Mouse (Mus musculus) lung, embryonic 14.5 days (tissue): ENCODE measurements around the gene Oca2. TPM values are rescaled to one million over a fixed set of nuclear protein-coding genes. Genes with fewer than 3 reads are reported as not detected.

Source experiments
- ATAC-seq: fragments of 200-750 bp; cut with Nextera tagmentation; 2 replicates; pipeline ENCODE4 v1.8.0; 2017; ENCODE audit warnings: mild to moderate bottlenecking, moderate TSS enrichment, moderate library complexity; ENCODE audit not compliant: insufficient read depth
- DNase-seq: peaks from one replicate; pipeline ENCODE4 v3.0.0-alpha.2; 2015
- H3K27ac ChIP-seq: fragments of 300-500 bp; sonication (generic); 2 replicates; pipeline ENCODE4 v1.5.1; 2014; ENCODE audit warnings: low read depth, mild to moderate bottlenecking, moderate library complexity
- H3K27me3 ChIP-seq: fragments of 300-500 bp; sonication (generic); 2 replicates; pipeline ENCODE4 v1.6.1; 2014; ENCODE audit warnings: low read length, control low read depth; ENCODE audit not compliant: insufficient read depth
- H3K36me3 ChIP-seq: fragments of 300-500 bp; sonication (generic); 2 replicates; pipeline ENCODE4 v1.6.1; 2014; ENCODE audit warnings: control low read depth; ENCODE audit not compliant: insufficient read depth
- H3K4me1 ChIP-seq: fragments of 300-500 bp; sonication (generic); 2 replicates; pipeline ENCODE4 v1.6.1; 2014; ENCODE audit warnings: antibody characterized with exemption, control low read depth; ENCODE audit not compliant: insufficient read depth
- H3K4me2 ChIP-seq: fragments of 300-500 bp; sonication (generic); 2 replicates; pipeline ENCODE4 v1.6.1; 2014; ENCODE audit warnings: mild to moderate bottlenecking
- H3K4me3 ChIP-seq: fragments of 300-500 bp; sonication (generic); 2 replicates; pipeline ENCODE4 v1.5.1; 2014; ENCODE audit warnings: low read depth, low read length
- H3K9ac ChIP-seq: fragments of 300-500 bp; sonication (generic); 2 replicates; pipeline ENCODE4 v1.6.1; 2014
- H3K9me3 ChIP-seq: fragments of 300-500 bp; sonication (generic); 2 replicates; pipeline ENCODE4 v1.6.1; 2016; ENCODE audit warnings: low read depth, low read length, control low read depth
- CTCF ChIP-seq: IDR thresholded peaks from 2 replicates; pipeline ENCODE4 v1.5.1; 2016; ENCODE audit warnings: antibody characterized with exemption, low read depth
- WGBS: fragments of 180-500 bp; shearing (Covaris S2); extraction: QIAGEN DNeasy Blood & Tissue Kit; methylation state at CpG from one replicate; pipeline ENCODE4 v1.1.7; 2014; 5-methylcytosine and 5-hydroxymethylcytosine counted together
- polyA plus RNA-seq: library from polyadenylated mRNA; unstranded; fragments of >200 nt; fragmentation: Nextera tagmentation; extraction: Ambion mirVana; gene quantifications from 2 replicates; pipeline ENCODE4 v1.2.1, GENCODE M21; 2014

Gene Oca2
- polyA plus RNA-seq, 1 experiment from 2014 or later = not detected

DNA sequence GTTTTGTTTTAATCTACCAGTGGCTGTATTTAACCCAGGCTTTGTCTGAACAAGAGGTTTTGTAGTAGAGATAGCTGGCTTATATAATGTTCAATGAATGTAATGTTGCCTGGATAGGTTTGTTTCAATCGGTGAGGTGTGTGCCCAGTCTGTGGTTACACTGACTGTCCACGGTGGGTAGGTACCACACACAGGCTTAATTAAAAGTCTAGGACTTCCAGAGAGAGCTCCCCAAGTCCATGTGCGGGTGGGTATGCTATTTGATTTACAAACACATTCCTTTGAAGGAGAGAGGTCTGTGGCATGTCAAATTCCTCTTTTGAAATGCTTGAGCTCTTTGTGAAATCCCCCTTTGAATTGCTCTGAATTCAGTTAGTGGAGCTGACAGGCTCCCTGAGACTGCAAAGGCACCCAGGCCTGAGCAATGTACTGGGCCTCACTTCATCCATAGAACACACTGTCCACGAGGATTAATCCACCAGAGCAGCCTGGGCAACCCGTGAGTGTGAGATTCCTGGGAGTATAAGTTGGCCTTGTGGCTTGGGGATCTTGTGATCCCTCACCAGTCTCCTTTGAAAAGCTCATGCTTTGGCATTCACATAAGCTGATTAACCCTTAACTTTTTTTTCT lies 3.7 kb upstream of the Oca2 start:
- DNase-seq (no peak), ATAC-seq (no peak)
- no peaks in the 10 kb centered on the region for H3K9me3 ChIP-seq
- no peak overlapping the region for H3K4me2 ChIP-seq
- no peak for TF ChIP-seq CTCF
- H3K27ac ChIP-seq = no peak overlapping the region
- no peaks in the 10 kb centered on the region for H3K27me3 ChIP-seq
- H3K4me1 ChIP-seq = no peaks in the 10 kb centered on the region
- 41% methylated on average over 5 of the region's 5 CpGs for WGBS
- peaks cover 6% of the 10 kb centered on the region; the same call in 1 of the 2 replicates for H3K36me3 ChIP-seq
- H3K4me3 ChIP-seq = no peak overlapping the region
- H3K9ac ChIP-seq = no peak overlapping the region

DNA sequence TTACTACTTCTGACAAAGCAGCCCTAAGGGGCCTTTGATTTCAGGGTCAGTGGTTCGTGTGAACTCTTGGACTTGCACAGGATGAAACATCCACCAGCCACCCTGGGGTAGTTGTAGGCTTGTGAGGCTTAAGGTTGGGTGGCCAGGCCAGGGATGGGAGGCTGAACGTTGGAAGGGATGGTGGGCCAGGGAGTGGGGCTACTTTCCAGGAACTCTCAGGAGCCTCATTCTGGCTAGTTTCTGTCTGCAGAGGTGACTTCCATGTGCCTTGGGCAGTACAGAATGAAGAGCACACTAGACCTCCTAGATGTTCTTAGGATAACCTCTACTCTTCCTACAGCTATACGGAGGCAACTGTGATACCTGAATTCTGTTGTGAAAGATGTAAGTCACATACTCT lies 2.9 kb upstream of the Oca2 start:
- 83% methylated on average over 3 of the region's 3 CpGs for WGBS
- no peaks in the 10 kb centered on the region for H3K27me3 ChIP-seq
- ATAC-seq = no peak

DNA sequence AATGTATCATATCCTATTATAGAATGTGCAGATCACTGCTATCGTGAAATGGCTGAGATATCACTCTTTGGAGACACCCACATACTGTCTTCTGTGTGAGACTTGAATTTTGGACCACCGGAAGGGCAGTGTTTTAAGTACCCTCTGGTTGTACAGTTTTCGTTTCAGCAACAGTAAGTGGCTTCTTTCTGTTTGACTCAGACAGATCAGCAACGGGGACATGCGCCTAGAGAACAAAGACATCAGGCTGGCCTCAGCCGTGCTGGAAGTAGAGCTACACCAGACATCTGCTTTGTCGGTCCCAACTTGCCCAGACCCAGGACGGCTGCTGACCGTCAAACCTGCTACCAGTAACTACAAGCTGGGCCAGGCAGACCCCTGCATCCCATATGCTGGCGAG lies 15.0 kb downstream of the Oca2 start:
- no peaks in the 10 kb centered on the region for H3K36me3 ChIP-seq
- H3K9me3 ChIP-seq = peaks cover 3% of the 10 kb centered on the region; the same call in 1 of the 2 replicates
- no peak overlapping the region for H3K4me2 ChIP-seq
- H3K27ac ChIP-seq = no peak overlapping the region
- H3K9ac ChIP-seq = no peak overlapping the region
- DNase-seq (no peak), ATAC-seq (no peak)
- H3K4me3 ChIP-seq = no peak overlapping the region
- 83% methylated on average over 10 of the region's 10 CpGs for WGBS
- H3K4me1 ChIP-seq = no peaks in the 10 kb centered on the region
- no peak for TF ChIP-seq CTCF
- H3K27me3 ChIP-seq = no peaks in the 10 kb centered on the region

More for the DNA sequence above, 2.9 kb upstream of the Oca2 start:
- TF ChIP-seq CTCF = no peak
- Histone ChIP-seq H3K9ac (no peak overlapping the region), H3K9me3 (no peaks in the 10 kb centered on the region), H3K27ac (no peak overlapping the region), H3K4me1 (no peaks in the 10 kb centered on the region), H3K4me3 (no peak overlapping the region), H3K36me3 (0 out of 2 replicates have a peak, but pooled peaks cover 3% of the 10 kb centered on the region), H3K4me2 (no peak overlapping the region)
- DNase-seq = no peak

DNA sequence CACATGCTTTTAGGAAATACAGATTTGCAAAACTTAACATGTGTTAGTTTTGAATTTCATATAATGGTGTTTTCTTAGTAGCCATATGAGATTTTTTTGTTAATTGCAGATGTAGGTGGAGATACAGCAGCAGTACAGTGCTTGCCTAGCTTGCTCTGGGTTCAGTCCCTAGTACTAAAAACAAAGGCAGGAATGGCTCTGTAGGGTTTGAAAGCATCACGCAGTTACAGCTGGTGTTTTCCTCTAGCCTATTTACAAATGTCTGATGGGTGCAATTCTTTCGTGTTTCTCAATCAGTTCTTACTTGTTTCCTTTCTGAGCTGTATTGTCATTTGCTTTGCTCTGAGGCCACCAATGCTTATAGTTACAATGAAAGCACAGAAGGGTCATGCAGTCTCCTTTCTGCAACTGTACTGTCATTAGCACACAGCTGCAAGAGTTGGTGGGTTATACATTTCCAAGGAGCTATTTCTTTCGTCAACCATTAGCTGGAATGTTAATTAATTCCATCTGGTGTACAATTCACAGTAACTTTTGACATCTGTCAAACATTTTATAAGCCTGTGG lies 18.4 kb downstream of the Oca2 start:
- ATAC-seq (no peak), DNase-seq (no peak)
- Histone ChIP-seq H3K9me3 (no peaks in the 10 kb centered on the region), H3K27ac (no peak overlapping the region), H3K36me3 (no peaks in the 10 kb centered on the region), H3K27me3 (no peaks in the 10 kb centered on the region), H3K9ac (no peak overlapping the region), H3K4me1 (no peaks in the 10 kb centered on the region), H3K4me2 (no peak overlapping the region), H3K4me3 (no peak overlapping the region)
- no peak for TF ChIP-seq CTCF
- WGBS = 74% methylated on average over 3 of the region's 3 CpGs

DNA sequence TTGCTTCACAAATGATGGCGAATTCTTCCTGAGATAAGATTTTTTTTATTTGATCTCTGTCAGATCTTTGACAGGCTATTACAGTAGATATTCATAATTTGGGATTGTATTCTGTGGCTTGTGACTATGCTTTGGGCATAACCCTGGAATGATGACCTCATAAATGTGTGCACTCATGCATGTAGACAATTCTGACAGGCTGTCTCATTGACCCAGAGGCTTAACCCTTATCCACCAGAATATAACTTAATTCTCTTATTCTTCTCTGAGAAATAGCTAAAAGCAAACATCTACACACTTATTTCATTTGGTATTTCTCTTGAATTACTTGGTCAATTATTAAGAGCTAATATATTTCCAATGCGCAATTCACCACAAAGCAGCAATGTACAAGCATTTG lies 37.9 kb downstream of the Oca2 start:
- Histone ChIP-seq H3K27ac (no peak overlapping the region), H3K4me2 (no peak overlapping the region), H3K9me3 (no peaks in the 10 kb centered on the region), H3K4me1 (no peaks in the 10 kb centered on the region), H3K27me3 (no peaks in the 10 kb centered on the region), H3K4me3 (no peak overlapping the region), H3K9ac (no peak overlapping the region), H3K36me3 (no peaks in the 10 kb centered on the region)
- no peak for ATAC-seq
- DNase-seq = no peak
- no peak for TF ChIP-seq CTCF
- WGBS = 81% methylated on average over 2 of the region's 2 CpGs

DNA sequence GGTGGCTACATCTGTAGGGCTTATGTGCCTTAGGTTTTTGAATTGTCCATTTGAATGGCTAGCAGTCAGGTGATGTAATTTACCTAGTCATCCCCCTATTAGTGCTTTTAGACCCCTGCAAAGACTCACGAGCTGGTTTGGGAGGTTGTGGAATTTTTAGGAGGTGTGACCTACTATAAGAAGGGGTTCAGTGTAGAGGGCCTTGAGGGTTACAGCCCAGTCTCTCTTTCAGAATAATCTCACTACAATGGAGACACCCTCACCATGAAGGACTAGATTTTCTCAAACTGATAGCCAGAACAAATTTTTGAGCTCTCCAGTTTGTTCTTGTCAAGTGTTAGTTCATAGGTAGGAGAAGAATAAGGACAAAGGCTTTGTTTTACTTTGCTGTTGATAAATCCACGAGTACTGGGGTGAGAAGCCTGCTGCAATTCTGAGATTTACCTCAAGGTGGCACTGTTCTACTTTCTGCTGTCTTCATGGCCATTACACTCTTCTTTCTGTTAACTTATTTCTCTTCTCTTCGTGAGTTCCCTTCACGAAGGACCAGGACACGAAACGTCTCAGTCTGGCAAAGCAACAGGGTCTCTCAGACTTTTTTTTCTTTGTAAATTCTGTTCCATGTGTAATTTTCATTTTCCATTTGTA lies 52.0 kb downstream of the Oca2 start:
- Histone ChIP-seq H3K36me3 (no peaks in the 10 kb centered on the region), H3K27ac (no peak overlapping the region), H3K4me3 (no peak overlapping the region), H3K4me1 (no peaks in the 10 kb centered on the region), H3K9ac (no peak overlapping the region), H3K27me3 (no peaks in the 10 kb centered on the region), H3K9me3 (no peaks in the 10 kb centered on the region), H3K4me2 (no peak overlapping the region)
- peak; percentile 85 for TF ChIP-seq CTCF
- WGBS = 20% methylated on average over 6 of the region's 6 CpGs
- DNase-seq (peak; percentile 86), ATAC-seq (no peak)

DNA sequence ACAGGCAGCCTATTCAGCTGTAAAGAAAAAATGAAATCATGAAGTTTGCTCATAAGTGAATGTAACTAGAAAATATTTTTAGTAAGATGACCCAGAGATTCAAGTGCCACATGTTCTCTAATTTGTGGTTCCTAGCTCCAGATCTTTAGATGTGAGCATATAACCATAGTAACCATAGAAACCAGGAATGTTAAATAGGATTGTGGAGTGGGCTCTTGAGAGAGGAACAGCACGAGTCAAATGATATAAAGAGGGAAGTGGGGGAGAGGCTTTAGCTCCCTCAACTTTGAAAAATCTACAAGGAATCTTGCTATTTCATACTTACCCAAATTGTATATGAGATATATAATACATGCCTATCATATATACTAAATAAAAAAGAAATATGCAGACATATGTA lies 64.8 kb downstream of the Oca2 start:
- Histone ChIP-seq H3K4me1 (no peaks in the 10 kb centered on the region), H3K9me3 (no peaks in the 10 kb centered on the region), H3K4me3 (no peak overlapping the region), H3K4me2 (no peak overlapping the region), H3K9ac (no peak overlapping the region), H3K36me3 (no peaks in the 10 kb centered on the region), H3K27ac (no peak overlapping the region), H3K27me3 (no peaks in the 10 kb centered on the region)
- peak; percentile 82; the same call in 1 of the 2 replicates for ATAC-seq
- no peak for TF ChIP-seq CTCF
- DNase-seq = peak; percentile 44
- 24% methylated on average over 1 of the region's 1 CpGs for WGBS
